Mouse (Mus musculus) midbrain, embryonic 16.5 days (tissue): ENCODE measurements at regions not wholly inside any gene's neighbourhood (a gene's known extent, or its start where the extent isn't known, plus 50 kb on each side); places are given as distances from the start of the nearest gene placed in this dataset.

Experiments used
- ATAC-seq: fragments of 200-750 bp; cut with Nextera tagmentation; 2 replicates; pipeline ENCODE4 v1.8.0; 2017; ENCODE audit warnings: moderate TSS enrichment
- H3K27ac ChIP-seq: fragments of 300-500 bp; sonication (generic); 2 replicates; pipeline ENCODE4 v1.5.1; 2014; ENCODE audit warnings: mild to moderate bottlenecking, low read length, mixed read lengths
- H3K27me3 ChIP-seq: fragments of 300-500 bp; sonication (generic); 2 replicates; pipeline ENCODE4 v1.6.1; 2014; ENCODE audit warnings: low read depth, low read length, mixed read lengths; ENCODE audit not compliant: control insufficient read depth, insufficient read depth
- H3K36me3 ChIP-seq: fragments of 300-500 bp; sonication (generic); 2 replicates; pipeline ENCODE4 v1.6.1; 2014; ENCODE audit warnings: mild to moderate bottlenecking, low read length, moderate library complexity, mixed read lengths; ENCODE audit not compliant: control insufficient read depth, insufficient read depth
- H3K4me1 ChIP-seq: fragments of 300-500 bp; sonication (generic); 2 replicates; pipeline ENCODE4 v1.6.1; 2014; ENCODE audit warnings: mild to moderate bottlenecking, low read length, mixed read lengths; ENCODE audit not compliant: control insufficient read depth, insufficient read depth
- H3K4me2 ChIP-seq: fragments of 300-500 bp; sonication (generic); 2 replicates; pipeline ENCODE4 v1.6.1; 2014; ENCODE audit warnings: mild to moderate bottlenecking, low read length, mixed read lengths
- H3K4me3 ChIP-seq: fragments of 300-500 bp; sonication (generic); 2 replicates; pipeline ENCODE4 v1.5.1; 2014; ENCODE audit warnings: low read depth, mild to moderate bottlenecking, low read length, moderate library complexity, mixed read lengths
- H3K9ac ChIP-seq: fragments of 300-500 bp; sonication (generic); 2 replicates; pipeline ENCODE4 v1.6.1; 2014; ENCODE audit warnings: low read depth, low read length, mixed read lengths
- H3K9me3 ChIP-seq: fragments of 300-500 bp; sonication (generic); replicated peaks from 2 replicates; pipeline ENCODE4 v1.6.1; 2014; ENCODE audit warnings: mild to moderate bottlenecking, low read length, mixed read lengths; ENCODE audit not compliant: control insufficient read depth, poor library complexity, severe bottlenecking
- WGBS: fragments of 180-500 bp; shearing (Covaris S2); extraction: QIAGEN DNeasy Blood & Tissue Kit; methylation state at CpG from one replicate; pipeline ENCODE4 v1.1.7; 2014; 5-methylcytosine and 5-hydroxymethylcytosine counted together

DNA sequence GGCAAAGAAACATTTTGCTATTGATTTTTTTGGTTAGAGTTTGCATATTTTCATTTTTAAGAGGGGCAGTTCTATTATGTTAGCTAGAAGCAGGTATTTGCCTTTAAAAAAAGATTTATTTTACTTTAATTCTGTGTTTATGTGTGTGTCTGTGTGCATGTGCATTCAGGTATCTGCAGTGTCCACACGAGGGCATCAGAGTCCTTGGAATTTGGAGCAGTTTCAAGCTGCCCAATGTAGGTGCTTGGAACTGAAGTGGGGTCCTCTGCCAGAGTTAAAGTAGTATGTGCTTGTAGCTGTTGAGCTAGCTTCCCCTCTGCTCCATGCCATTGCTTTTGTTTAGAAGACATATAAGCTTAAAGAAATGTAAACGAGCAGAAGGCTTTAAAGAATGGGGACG is 89.1 kb downstream of the 9330182O14Rik start:
- WGBS, result 91% methylated on average over 3 of the region's 3 CpGs
- no peak overlapping the region for H3K27ac ChIP-seq

DNA sequence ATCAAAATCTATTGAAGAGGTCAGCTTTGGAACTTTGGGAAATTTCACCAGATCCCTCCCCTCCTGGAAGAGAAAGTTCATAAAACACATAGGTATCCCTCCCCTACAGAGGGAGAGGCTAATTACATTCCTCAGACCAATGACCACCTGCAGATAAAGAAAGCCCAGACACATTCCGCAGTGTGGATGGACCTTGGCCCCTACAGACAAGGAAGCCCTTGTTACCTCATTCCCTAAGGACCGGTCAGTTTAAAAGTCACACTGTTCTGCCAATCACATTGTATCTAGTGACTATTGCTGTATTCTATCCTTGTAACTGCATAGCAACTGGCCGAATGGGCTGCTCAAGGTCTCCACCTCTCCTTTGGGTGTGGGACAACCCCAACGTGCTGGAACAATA is 107.6 kb downstream of the 9330182O14Rik start:
- Histone ChIP-seq H3K27me3 (no peaks in the 10 kb centered on the region), H3K4me1 (no peaks in the 10 kb centered on the region), H3K4me2 (no peak overlapping the region), H3K4me3 (no peak overlapping the region), H3K27ac (no peak overlapping the region), H3K9me3 (no peaks in the 10 kb centered on the region), H3K9ac (no peak overlapping the region), H3K36me3 (no peaks in the 10 kb centered on the region)
- ATAC-seq, result no peak
- 80% methylated on average over 4 of the region's 4 CpGs for WGBS

More for the DNA sequence above, 89.1 kb downstream of the 9330182O14Rik start:
- H3K4me3 ChIP-seq, result no peak overlapping the region
- H3K9me3 ChIP-seq, result no peaks in the 10 kb centered on the region
- H3K9ac ChIP-seq, result no peak overlapping the region
- no peak overlapping the region for H3K4me2 ChIP-seq
- no peak for ATAC-seq
- no peaks in the 10 kb centered on the region for H3K36me3 ChIP-seq
- no peaks in the 10 kb centered on the region for H3K27me3 ChIP-seq
- H3K4me1 ChIP-seq, result peaks cover 3% of the 10 kb centered on the region; the same call in 1 of the 2 replicates

DNA sequence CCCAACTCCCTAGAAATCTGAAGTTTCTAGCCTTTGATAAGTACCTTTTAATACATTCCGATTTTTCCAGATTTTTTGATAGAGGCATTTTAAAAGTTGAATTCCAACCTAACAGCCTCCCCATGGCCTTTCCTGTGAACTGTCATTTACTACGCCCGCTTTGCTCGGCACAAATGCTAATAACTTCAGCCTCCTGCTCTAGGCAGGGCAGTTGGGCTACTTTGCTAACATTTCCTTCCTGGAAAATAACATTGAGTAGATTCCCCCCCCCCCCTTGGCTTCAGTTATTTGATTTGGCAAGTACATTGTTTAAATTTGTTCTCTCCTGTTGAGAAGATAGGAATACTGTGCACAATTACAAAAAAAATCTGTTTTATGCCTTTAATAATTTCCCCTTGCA is 114.8 kb downstream of the 9330182O14Rik start:
- 84% methylated on average over 4 of the region's 4 CpGs for WGBS
- Histone ChIP-seq H3K27me3 (no peaks in the 10 kb centered on the region), H3K36me3 (no peaks in the 10 kb centered on the region), H3K4me1 (no peaks in the 10 kb centered on the region), H3K4me3 (no peak overlapping the region), H3K9me3 (no peaks in the 10 kb centered on the region), H3K4me2 (no peak overlapping the region), H3K9ac (no peak overlapping the region), H3K27ac (no peak overlapping the region)
- no peak for ATAC-seq

DNA sequence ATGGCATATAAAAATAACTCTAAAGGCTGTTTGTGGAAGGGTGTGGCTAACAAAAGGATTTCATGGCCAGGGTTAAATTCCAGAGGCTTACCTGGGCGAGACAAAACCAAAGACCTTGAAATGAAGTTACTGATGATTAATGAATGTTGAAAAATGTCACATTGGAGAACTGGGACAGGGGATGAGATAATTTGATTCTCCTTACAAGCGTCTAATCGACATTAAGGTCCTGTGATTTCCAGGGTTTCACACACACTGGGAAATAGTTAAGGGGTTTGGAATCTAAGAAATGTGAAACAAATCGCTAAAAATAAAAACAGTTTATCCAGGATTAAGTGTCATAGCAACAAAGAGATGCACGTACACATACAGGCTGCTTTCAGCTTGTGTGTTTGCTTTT is 125.3 kb downstream of the 9330182O14Rik start:
- Histone ChIP-seq H3K27ac (no peak overlapping the region), H3K27me3 (no peaks in the 10 kb centered on the region), H3K4me3 (no peak overlapping the region), H3K4me1 (no peaks in the 10 kb centered on the region), H3K36me3 (no peaks in the 10 kb centered on the region), H3K9ac (no peak overlapping the region), H3K4me2 (no peak overlapping the region), H3K9me3 (no peaks in the 10 kb centered on the region)
- ATAC-seq, result no peak
- 59% methylated on average over 5 of the region's 5 CpGs for WGBS

DNA sequence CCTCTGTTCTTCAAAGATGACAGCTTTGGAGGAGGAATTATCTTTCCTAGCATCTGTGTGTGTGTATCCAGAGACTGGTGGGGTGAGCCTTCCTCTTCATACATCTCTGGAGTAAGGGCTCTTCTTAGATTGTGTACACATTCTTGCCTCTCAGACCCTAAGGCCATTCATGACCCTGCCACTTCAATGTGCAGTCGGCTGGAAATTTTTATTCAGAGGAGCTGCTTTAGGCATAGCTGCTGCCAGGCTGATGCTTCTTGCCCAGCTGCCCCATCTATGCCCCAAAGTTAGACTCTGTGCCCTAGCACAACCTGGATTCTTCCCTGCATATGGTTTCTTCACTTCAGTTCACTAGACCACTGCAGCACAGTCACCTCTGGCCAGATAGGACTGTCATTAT is 144.9 kb downstream of the 9330182O14Rik start:
- Histone ChIP-seq H3K27me3 (no peaks in the 10 kb centered on the region), H3K9ac (no peak overlapping the region), H3K9me3 (no peaks in the 10 kb centered on the region), H3K27ac (no peak overlapping the region), H3K4me2 (no peak overlapping the region), H3K4me3 (no peak overlapping the region), H3K4me1 (no peaks in the 10 kb centered on the region), H3K36me3 (no peaks in the 10 kb centered on the region)
- no peak for ATAC-seq
- WGBS, result 68% methylated on average over 1 of the region's 1 CpGs

DNA sequence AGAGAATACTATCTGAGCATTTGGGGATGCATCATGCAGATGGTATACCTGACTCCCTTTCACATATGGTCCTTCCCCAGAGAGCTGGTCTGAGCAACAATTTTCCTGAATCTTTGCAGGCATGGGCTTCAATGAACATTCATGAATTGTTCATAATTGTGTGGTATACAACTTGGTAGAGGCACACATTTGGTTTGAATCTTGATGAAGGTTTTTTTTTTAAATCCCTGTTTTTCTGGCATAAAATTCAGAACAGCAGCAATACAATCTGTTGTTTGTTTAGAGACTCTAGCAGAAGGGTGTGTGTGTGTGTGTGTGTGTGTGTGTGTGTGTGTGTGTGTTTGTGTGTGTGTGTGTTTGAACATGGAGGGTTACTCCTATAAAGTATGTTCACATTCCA is 146.4 kb downstream of the 9330182O14Rik start:
- Histone ChIP-seq H3K4me2 (no peak overlapping the region), H3K4me1 (no peaks in the 10 kb centered on the region), H3K9ac (no peak overlapping the region), H3K27ac (no peak overlapping the region), H3K4me3 (no peak overlapping the region), H3K9me3 (no peaks in the 10 kb centered on the region), H3K27me3 (no peaks in the 10 kb centered on the region), H3K36me3 (no peaks in the 10 kb centered on the region)
- no peak for ATAC-seq

DNA sequence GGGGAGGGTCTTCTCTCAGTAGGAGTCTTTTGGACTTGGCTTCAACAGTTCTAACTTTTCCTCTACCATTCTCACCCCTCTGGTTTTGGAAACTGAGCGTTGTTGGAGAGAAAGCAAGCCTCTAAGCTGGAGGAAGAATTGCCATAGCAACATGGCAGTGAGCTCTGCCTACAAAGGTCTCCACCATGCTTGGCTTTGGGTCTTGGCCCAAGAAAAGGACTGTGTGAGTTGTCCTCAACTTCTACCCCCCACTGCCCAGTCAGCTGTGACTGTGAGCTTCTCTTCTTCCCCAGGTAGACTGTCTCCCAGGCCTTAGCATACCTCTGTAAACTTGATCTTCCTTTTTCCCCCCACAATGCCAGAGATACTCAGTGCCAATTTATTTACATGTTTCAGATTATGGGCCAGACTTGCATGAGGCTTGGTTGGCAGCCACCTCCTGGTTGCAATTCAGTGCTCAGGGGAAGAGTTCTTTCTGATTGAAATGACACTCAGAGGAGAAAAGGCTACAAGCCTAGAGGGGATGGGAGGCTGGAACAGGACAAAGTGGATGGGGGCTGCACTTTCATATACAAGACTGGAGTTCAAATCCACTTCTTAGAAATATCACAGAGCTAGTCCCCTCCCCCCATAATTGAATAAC is 147.0 kb downstream of the 9330182O14Rik start:
- H3K4me3 ChIP-seq, result no peak overlapping the region
- H3K9me3 ChIP-seq, result no peaks in the 10 kb centered on the region
- H3K9ac ChIP-seq, result no peak overlapping the region
- H3K4me2 ChIP-seq, result no peak overlapping the region
- ATAC-seq, result no peak; the same call in 1 of the 2 replicates
- H3K27ac ChIP-seq, result no peak overlapping the region
- H3K36me3 ChIP-seq, result no peaks in the 10 kb centered on the region
- H3K27me3 ChIP-seq, result no peaks in the 10 kb centered on the region
- H3K4me1 ChIP-seq, result no peaks in the 10 kb centered on the region
- WGBS, result 59% methylated on average over 1 of the region's 1 CpGs

DNA sequence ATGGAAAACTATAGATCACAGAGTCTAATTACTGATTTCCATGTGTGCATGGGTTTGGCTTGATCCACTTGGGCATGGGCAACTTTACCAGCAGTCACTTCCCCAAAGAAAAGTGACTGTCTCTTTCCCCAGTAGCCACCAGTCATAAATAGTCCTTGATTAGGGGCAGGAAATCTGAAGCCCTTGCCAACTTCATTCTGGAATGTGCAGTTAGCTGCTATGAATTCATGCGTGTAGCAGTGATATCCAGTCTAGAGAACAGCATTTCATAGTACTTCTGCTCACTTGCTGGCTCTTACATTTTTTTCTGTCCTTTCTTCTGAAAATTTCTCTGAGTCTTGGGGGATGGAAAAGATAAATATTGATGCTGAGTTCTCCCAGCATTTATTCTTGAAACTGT is 157.4 kb downstream of the 9330182O14Rik start:
- WGBS, result 97% methylated on average over 1 of the region's 1 CpGs
- Histone ChIP-seq H3K4me2 (no peak overlapping the region), H3K4me3 (no peak overlapping the region), H3K9ac (no peak overlapping the region), H3K27me3 (no peaks in the 10 kb centered on the region), H3K9me3 (no peaks in the 10 kb centered on the region), H3K4me1 (no peaks in the 10 kb centered on the region), H3K27ac (no peak overlapping the region), H3K36me3 (no peaks in the 10 kb centered on the region)
- no peak for ATAC-seq

DNA sequence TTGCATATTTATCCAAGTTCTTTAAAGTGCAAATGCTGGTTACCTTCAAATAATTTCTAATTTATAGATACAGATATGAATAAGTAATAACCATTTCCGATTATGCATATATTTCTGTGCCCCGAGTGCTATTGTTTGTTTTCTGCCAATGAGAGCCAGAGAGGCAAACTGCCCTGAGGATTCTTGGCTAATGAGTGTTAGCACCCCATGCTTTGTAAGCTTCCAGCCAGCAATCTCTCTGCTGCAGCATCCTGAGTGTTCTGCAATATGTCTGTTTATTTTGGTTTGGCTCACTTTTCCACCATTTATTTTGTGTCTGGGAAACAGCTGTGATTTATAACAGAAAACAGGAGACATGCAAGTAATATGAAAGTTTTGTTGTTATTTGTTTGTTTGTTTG is 178.1 kb downstream of the 9330182O14Rik start:
- no peak for ATAC-seq
- WGBS, result 75% methylated on average over 2 of the region's 2 CpGs
- no peak overlapping the region for H3K9ac ChIP-seq
- no peaks in the 10 kb centered on the region for H3K4me1 ChIP-seq
- no peak overlapping the region for H3K4me2 ChIP-seq
- H3K4me3 ChIP-seq, result no peak overlapping the region
- H3K27me3 ChIP-seq, result no peaks in the 10 kb centered on the region
- no peaks in the 10 kb centered on the region for H3K9me3 ChIP-seq
- H3K27ac ChIP-seq, result no peak overlapping the region
- no peaks in the 10 kb centered on the region for H3K36me3 ChIP-seq
